Mouse (Mus musculus) liver, embryonic 14.5 days (tissue): ENCODE measurements around the gene Ankrd65. TPM values are rescaled to one million over a fixed set of nuclear protein-coding genes. Genes with fewer than 3 reads are reported as not detected.

Source experiments
- ATAC-seq: fragments of 200-750 bp; cut with Nextera tagmentation; 2 replicates; pipeline ENCODE4 v1.8.0; 2017; ENCODE audit warnings: moderate number of reproducible peaks, mild to moderate bottlenecking, moderate library complexity; ENCODE audit not compliant: insufficient read depth
- DNase-seq, 3 experiments: peaks; one replicate each; pipeline ENCODE4 v3.0.0-alpha.2; 2012 to 2013; ENCODE audit warnings: low read depth in 3 of 3, low spot score in 3 of 3
- H3K27ac ChIP-seq: fragments of 300-500 bp; sonication (generic); 2 replicates; pipeline ENCODE4 v1.5.1; 2014; ENCODE audit warnings: moderate library complexity, mild to moderate bottlenecking, control low read depth, inconsistent platforms
- H3K27me3 ChIP-seq: fragments of 300-500 bp; sonication (generic); 2 replicates; pipeline ENCODE4 v1.6.1; 2014; ENCODE audit warnings: mild to moderate bottlenecking, low read length, moderate library complexity; ENCODE audit not compliant: control insufficient read depth, insufficient read depth
- H3K36me3 ChIP-seq: fragments of 300-500 bp; sonication (generic); replicated peaks from 2 replicates; pipeline ENCODE4 v1.6.1; 2014; ENCODE audit warnings: low read depth; ENCODE audit not compliant: control insufficient read depth, insufficient read depth
- H3K4me1 ChIP-seq, 2 experiments: fragments of 200-500 bp in 1 of 2; fragments of 300-500 bp in 1 of 2; sonication (generic) in 1 of 2; replicated peaks; 2 replicates each; pipeline ENCODE4 v1.6.1; 2012 to 2014; ENCODE audit warnings: antibody characterized with exemption in 1 of 2, inconsistent platforms in 1 of 2, low read length in 1 of 2; ENCODE audit not compliant: control insufficient read depth in 2 of 2, insufficient read depth in 2 of 2
- H3K4me2 ChIP-seq: fragments of 300-500 bp; sonication (generic); 2 replicates; pipeline ENCODE4 v1.6.1; 2014; ENCODE audit warnings: low read depth, mild to moderate bottlenecking, control low read depth, moderate library complexity
- H3K4me3 ChIP-seq, 2 experiments: fragments of 200-500 bp in 1 of 2; fragments of 300-500 bp in 1 of 2; sonication (generic) in 1 of 2; 2 replicates each; pipeline ENCODE4 v1.5.1; 2012 to 2014; ENCODE audit warnings: low read depth in 2 of 2, low read length in 2 of 2, mild to moderate bottlenecking in 2 of 2, control low read depth in 1 of 2, inconsistent platforms in 1 of 2, moderate library complexity in 1 of 2; ENCODE audit not compliant: insufficient read depth in 1 of 2
- H3K9ac ChIP-seq: fragments of 300-500 bp; sonication (generic); replicated peaks from 2 replicates; pipeline ENCODE4 v1.6.1; 2014; ENCODE audit warnings: mild to moderate bottlenecking, control low read depth, moderate library complexity
- H3K9me3 ChIP-seq: fragments of 300-500 bp; sonication (generic); 2 replicates; pipeline ENCODE4 v1.6.1; 2016; ENCODE audit warnings: low read length, mixed read lengths; ENCODE audit not compliant: control insufficient read depth
- CTCF ChIP-seq: IDR thresholded peaks from 2 replicates; pipeline ENCODE4 v1.5.1; 2016; ENCODE audit warnings: antibody characterized with exemption, low read depth, control low read depth
- EP300 ChIP-seq: IDR thresholded peaks from 2 replicates; pipeline ENCODE4 v1.6.1; 2016; ENCODE audit warnings: antibody characterized with exemption, low read depth
- WGBS: fragments of 180-500 bp; shearing (Covaris S2); extraction: QIAGEN DNeasy Blood & Tissue Kit; methylation state at CpG from one replicate; pipeline ENCODE4 v1.1.7; 2014; ENCODE audit not compliant: insufficient replicate concordance; 5-methylcytosine and 5-hydroxymethylcytosine counted together
- polyA plus RNA-seq, 2 experiments: library from polyadenylated mRNA; depleted of rRNA in 1 of 2; stranded (reverse) in 1 of 2; unstranded in 1 of 2; fragments of >200 nt; fragmentation: Nextera tagmentation in 1 of 2; extraction: Ambion mirVana in 1 of 2; gene quantifications; 2 replicates each; pipeline versions ENCODE4 v1.2.1 to v1.2.3; 2012 to 2014

Ankrd65 gene
- polyA plus RNA-seq, 2 experiments = 0.02 TPM; not detected in 1

GRCm38 (mm10) chr4:155811929-155812664, 21.9 kb downstream of the Ankrd65 start, which contains the start of gene Ccnl2:
Gene Ccnl2, plus strand, starts transcription at chr4:155812489.
- Histone ChIP-seq H3K4me1 (peaks cover 14 to 19% of the 10 kb centered on the region in 2 experiments), H3K4me3 (peak within 1 kb of the TSS; percentile 84 to 97), H3K27ac (peak within 1 kb of the TSS; percentile 49), H3K9me3 (no peaks in the 10 kb centered on the region), H3K36me3 (peaks cover 68% of the 10 kb centered on the region), H3K4me2 (peak within 1 kb of the TSS; percentile 89), H3K9ac (peak within 1 kb of the TSS; percentile 96), H3K27me3 (no peaks in the 10 kb centered on the region)
- 1% methylated on average over 57 of the region's 60 CpGs for WGBS
- TF ChIP-seq EP300 (no peak), CTCF (no peak)
- DNase-seq = peak; percentile 94 to 96 (median 94)
- peak; percentile 99 for ATAC-seq

- Histone ChIP-seq H3K9ac (peak overlapping the region; percentile 96), H3K4me2 (peak overlapping the region; percentile 89), H3K4me3 (peak overlapping the region; percentile 84 to 97), H3K36me3 (peaks cover 69% of the 10 kb centered on the region), H3K4me1 (peaks cover 14 to 19% of the 10 kb centered on the region in 2 experiments), H3K27ac (peak overlapping the region; percentile 43), H3K27me3 (no peaks in the 10 kb centered on the region), H3K9me3 (no peaks in the 10 kb centered on the region)
- under 1% methylated on average over 49 of the region's 49 CpGs for WGBS
- TF ChIP-seq EP300 (no peak), CTCF (no peak)
- peak; percentile 51 for ATAC-seq
- no peak for DNase-seq
These were observed 22.5 kb downstream of the Ankrd65 start for GRCm38 (mm10) chr4:155812665-155813181.

- Histone ChIP-seq H3K4me2 (no peak overlapping the region), H3K4me1 (peaks cover 10 to 11% of the 10 kb centered on the region in 2 experiments), H3K27me3 (no peaks in the 10 kb centered on the region)
These were observed 27.3 kb downstream of the Ankrd65 start for GRCm38 (mm10) chr4:155817533-155817932.

GRCm38 (mm10) chr4:155821025-155821424, 30.8 kb downstream of the Ankrd65 start:
- 78% methylated on average over 7 of the region's 7 CpGs for WGBS
- ATAC-seq (no peak), DNase-seq (no peak)
- Histone ChIP-seq H3K4me3 (no peak overlapping the region), H3K9ac (no peak overlapping the region), H3K4me2 (no peak overlapping the region), H3K36me3 (peaks cover 90% of the 10 kb centered on the region), H3K4me1 (no peaks in the 10 kb centered on the region), H3K27ac (no peak overlapping the region), H3K27me3 (no peaks in the 10 kb centered on the region), H3K9me3 (no peaks in the 10 kb centered on the region)
- TF ChIP-seq EP300 (no peak), CTCF (peak; percentile 48)

More at GRCm38 (mm10) chr4:155817533-155817932, 27.3 kb downstream of the Ankrd65 start:
- ATAC-seq (no peak), DNase-seq (no peak)
- 77% methylated on average over 4 of the region's 4 CpGs for WGBS
- Histone ChIP-seq H3K9ac (no peak overlapping the region), H3K36me3 (peaks cover 85% of the 10 kb centered on the region), H3K9me3 (no peaks in the 10 kb centered on the region), H3K4me3 (no peak overlapping the region), H3K27ac (no peak overlapping the region)
- TF ChIP-seq EP300 (no peak), CTCF (no peak)

DNA sequence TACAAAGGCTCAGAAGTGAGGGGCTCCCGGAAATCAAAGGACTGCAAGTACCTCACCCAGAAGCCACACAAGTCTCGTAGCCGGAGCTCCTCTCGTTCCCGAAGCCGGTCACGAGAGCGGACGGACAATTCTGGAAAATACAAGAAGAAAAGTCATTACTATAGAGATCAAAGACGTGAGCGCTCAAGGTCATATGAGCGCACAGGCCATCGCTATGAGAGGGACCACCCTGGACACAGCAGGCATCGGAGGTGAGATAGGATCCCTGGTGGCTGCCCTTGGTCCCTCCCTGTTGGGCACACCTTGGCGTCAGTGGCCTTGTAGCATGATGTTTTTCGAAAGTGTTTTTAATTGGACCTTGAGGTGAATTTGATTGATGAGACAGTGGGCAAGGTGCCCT, 33.2 kb downstream of the Ankrd65 start:
- H3K4me1 ChIP-seq = no peaks in the 10 kb centered on the region
- H3K27me3 ChIP-seq = no peaks in the 10 kb centered on the region
- TF ChIP-seq EP300 (no peak), CTCF (no peak)
- H3K9me3 ChIP-seq = no peaks in the 10 kb centered on the region
- no peak overlapping the region for H3K27ac ChIP-seq
- H3K4me3 ChIP-seq = no peak overlapping the region
- no peak overlapping the region for H3K9ac ChIP-seq
- 95% methylated on average over 16 of the region's 16 CpGs for WGBS
- H3K4me2 ChIP-seq = no peak overlapping the region
- no peak for DNase-seq
- peaks cover 86% of the 10 kb centered on the region for H3K36me3 ChIP-seq
- no peak for ATAC-seq
